16 mouse cellular contexts compared by ENCODE assay signal in the genomic region with DNA sequence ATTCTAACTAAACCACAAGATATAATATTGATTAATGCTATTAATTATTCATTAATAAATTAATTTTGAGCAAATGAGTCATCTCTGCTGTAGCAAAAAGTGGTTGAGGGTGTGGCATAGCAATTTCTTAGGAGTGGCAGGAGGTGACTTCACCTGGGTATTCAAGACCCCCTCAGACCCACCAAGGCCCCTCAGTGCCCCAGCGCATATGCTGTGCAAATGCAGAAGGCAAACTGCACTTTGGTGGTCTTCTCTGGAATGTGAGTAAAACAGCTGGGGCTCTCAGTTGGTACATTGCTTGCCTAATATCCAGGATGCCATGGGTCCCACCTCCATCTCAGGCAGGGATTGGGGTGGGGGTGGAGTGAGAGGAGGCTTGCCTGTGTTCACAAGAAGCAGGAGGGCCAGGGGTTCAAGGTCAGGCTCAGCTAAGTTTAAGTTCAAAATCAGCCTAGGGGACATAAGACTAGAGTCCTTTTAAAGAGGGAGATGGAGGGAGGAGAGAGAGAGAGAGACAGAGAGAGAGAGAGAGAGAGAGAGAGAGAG. TPM values are rescaled to one million over a fixed set of nuclear protein-coding genes. Genes with fewer than 3 reads are reported as not detected.
"Had no signal": no experiment of that assay in that cellular context is flagged by ENCODE, and none has a peak within 500 bp of the region (broad histone marks: within the 10 kb centered on the region; RNA-seq: fewer than 3 reads in every experiment).

No protein-coding gene starts in this region.

- H3K4me2 ChIP-seq: limb, embryonic 13.5 days; neural tube, embryonic 13.5 days had no signal

- H3K9me3 ChIP-seq: limb, embryonic 13.5 days; neural tube, embryonic 13.5 days had no signal

- H3K4me3 ChIP-seq: limb, embryonic 13.5 days; neural tube, embryonic 13.5 days had no signal

- H3K36me3 ChIP-seq: limb, embryonic 13.5 days; neural tube, embryonic 13.5 days had no signal

- DNase-seq: kidney, adult 11 months; kidney, adult 9 months; kidney, postnatal 36 days; layer of hippocampus, adult 9-11 months; layer of hippocampus, postnatal 36 days; lung, adult 2 months; lung, postnatal 36 days; right cerebral cortex, postnatal 14 days; thymus, postnatal 4 days had no signal

- H3K27ac ChIP-seq: kidney, postnatal 0 days; limb, embryonic 13.5 days; liver, embryonic 14.5 days; neural tube, embryonic 13.5 days had no signal

- H3K27me3 ChIP-seq: limb, embryonic 13.5 days; neural tube, embryonic 13.5 days had no signal

- H3K9ac ChIP-seq: limb, embryonic 13.5 days; liver, embryonic 14.5 days; neural tube, embryonic 13.5 days had no signal

- ATAC-seq: lung, postnatal 0 days had no signal

RNA-seq across cellular contexts. Expression of a gene that starts 31.5 kb away (rescaled TPM):
- total RNA-seq: megakaryocyte progenitor cell, adult 5-6 weeks; monocyte, adult 5-6 weeks had no signal
